Mouse (Mus musculus): ENCODE measurements around the gene Ptma. TPM values are rescaled to one million over a fixed set of nuclear protein-coding genes. Genes with fewer than 3 reads are reported as not detected.

Gene Ptma
- polyA plus RNA-seq, 1 experiment: 749 TPM

DNA sequence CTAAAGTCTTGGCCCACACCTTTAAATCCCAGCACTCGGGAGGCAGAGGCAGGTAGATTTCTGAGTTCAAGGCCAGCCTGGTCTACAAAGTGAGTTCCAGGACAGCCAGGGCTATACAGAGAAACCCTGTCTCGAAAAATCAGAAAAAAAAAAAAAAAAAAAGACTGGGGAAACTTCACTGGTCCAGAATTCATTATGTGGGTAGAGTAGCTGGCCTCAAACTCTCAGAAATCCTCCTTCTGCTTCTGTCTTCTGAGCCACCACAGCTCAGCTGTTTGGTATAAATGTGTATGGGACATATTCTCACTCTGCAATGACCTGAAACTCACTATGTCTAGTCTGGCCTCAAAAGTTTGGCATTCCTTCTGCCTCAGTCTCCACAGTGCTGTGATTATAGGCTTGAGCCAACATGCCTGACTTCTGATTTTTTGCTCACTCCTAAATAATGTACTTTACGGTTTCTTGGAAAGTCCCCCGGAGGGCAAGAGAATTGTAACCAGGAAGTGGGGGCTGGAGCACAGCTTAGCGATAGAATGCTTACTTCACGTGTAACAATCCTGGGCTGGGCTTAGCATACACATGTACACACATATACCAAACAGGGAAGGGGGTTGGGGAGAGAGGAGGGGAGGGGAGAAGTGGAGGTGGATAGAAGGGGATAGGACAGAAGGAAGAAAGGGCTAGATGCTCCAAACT lies 10.7 kb upstream of the Ptma start:
- WGBS: 60% methylated on average over 6 of the region's 6 CpGs
- Histone ChIP-seq H3K36me3 (ENCODE audit: control insufficient read depth, insufficient read depth, low read length) (no peaks in the 10 kb centered on the region), H3K4me3 (ENCODE audit: low read depth, low read length) (no peak overlapping the region), H3K27ac (ENCODE audit: insufficient read depth, low read depth, low read length) (no peak overlapping the region), H3K4me1 (ENCODE audit: control insufficient read depth, insufficient read depth, insufficient read length, low read length) (peaks cover 3% of the 10 kb centered on the region), H3K27me3 (ENCODE audit: control insufficient read depth, insufficient read depth, low read length) (no peaks in the 10 kb centered on the region)
- no peak for TF ChIP-seq POLR2A (IDR thresholded peaks at IDR 0.05; ENCODE audit: low read depth, low read length)
- TF ChIP-seq CTCF (IDR thresholded peaks at IDR 0.05; ENCODE audit: extremely low read depth, insufficient read length, insufficient replicate concordance, low read depth, low read length): no peak

DNA sequence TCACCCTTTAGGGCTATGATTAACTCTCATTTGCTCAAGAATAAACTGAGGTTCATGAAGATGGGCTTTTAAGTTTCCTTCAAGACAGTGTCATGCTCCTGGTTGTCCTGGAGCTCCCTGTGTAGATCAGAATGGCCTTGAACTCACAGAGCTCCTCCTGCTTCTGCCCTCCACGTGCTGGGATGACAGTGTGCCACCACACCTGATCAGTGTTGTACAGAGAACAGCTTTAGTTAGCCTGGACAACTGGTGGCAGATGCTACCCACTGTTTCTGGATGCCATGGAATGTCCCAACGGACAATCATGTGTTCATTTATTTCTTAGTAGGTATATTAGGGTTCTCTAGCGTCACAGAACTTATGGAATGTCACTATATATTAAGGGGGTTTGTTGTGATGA lies 9.4 kb upstream of the Ptma start:
- TF ChIP-seq POLR2A (IDR thresholded peaks at IDR 0.05; ENCODE audit: low read depth, low read length) (no peak), CTCF (IDR thresholded peaks at IDR 0.05; ENCODE audit: extremely low read depth, insufficient read length, insufficient replicate concordance, low read depth, low read length) (no peak)
- H3K4me1 ChIP-seq (ENCODE audit: control insufficient read depth, insufficient read depth, insufficient read length, low read length): peaks cover 3% of the 10 kb centered on the region
- no peaks in the 10 kb centered on the region for H3K36me3 ChIP-seq (ENCODE audit: control insufficient read depth, insufficient read depth, low read length)
- no peak overlapping the region for H3K4me3 ChIP-seq (ENCODE audit: low read depth, low read length)
- H3K27ac ChIP-seq (ENCODE audit: insufficient read depth, low read depth, low read length): no peak overlapping the region
- H3K27me3 ChIP-seq (ENCODE audit: control insufficient read depth, insufficient read depth, low read length): no peaks in the 10 kb centered on the region
- 69% methylated on average over 3 of the region's 3 CpGs for WGBS

DNA sequence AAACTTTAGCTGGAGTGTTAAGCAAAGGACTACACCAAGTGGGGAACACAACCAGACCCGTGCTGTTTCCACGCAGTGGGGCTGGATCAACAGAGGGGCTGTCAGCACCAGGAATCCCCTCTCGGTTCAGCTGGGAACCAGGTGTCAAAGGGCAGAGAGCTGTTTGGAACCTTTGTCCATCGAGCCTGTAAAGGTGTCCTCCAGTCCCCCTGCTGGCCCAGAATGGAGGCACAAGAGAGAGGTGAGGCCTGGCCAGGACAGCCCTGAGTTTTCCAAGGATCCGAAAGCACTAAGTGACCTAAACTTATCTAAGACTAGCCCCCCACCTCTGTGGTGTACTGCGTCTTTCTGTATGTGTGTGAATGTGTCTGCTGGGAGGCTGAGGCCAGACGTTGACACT lies 6.2 kb upstream of the Ptma start:
- Histone ChIP-seq H3K4me1 (ENCODE audit: control insufficient read depth, insufficient read depth, insufficient read length, low read length) (peaks cover 11% of the 10 kb centered on the region), H3K27ac (ENCODE audit: insufficient read depth, low read depth, low read length) (no peak overlapping the region), H3K4me3 (ENCODE audit: low read depth, low read length) (no peak overlapping the region), H3K36me3 (ENCODE audit: control insufficient read depth, insufficient read depth, low read length) (no peaks in the 10 kb centered on the region), H3K27me3 (ENCODE audit: control insufficient read depth, insufficient read depth, low read length) (no peaks in the 10 kb centered on the region)
- WGBS: 47% methylated on average over 7 of the region's 7 CpGs
- peak; percentile 23; the same call in 1 of the 2 replicates for TF ChIP-seq POLR2A (IDR thresholded peaks at IDR 0.05; ENCODE audit: low read depth, low read length)
- TF ChIP-seq CTCF (IDR thresholded peaks at IDR 0.05; ENCODE audit: extremely low read depth, insufficient read length, insufficient replicate concordance, low read depth, low read length): peak; percentile 67; the same call in 1 of the 2 replicates

GRCm38 (mm10) chr1:86522286-86522871 lies 4.1 kb upstream of the Ptma start:
- H3K4me3 ChIP-seq (ENCODE audit: low read depth, low read length): no peak overlapping the region
- WGBS: 67% methylated on average over 7 of the region's 7 CpGs
- H3K27ac ChIP-seq (ENCODE audit: insufficient read depth, low read depth, low read length): no peak overlapping the region
- peaks cover 13% of the 10 kb centered on the region for H3K4me1 ChIP-seq (ENCODE audit: control insufficient read depth, insufficient read depth, insufficient read length, low read length)
- H3K27me3 ChIP-seq (ENCODE audit: control insufficient read depth, insufficient read depth, low read length): no peaks in the 10 kb centered on the region
- H3K36me3 ChIP-seq (ENCODE audit: control insufficient read depth, insufficient read depth, low read length): no peaks in the 10 kb centered on the region
- TF ChIP-seq CTCF (IDR thresholded peaks at IDR 0.05; ENCODE audit: extremely low read depth, insufficient read length, insufficient replicate concordance, low read depth, low read length) (no peak), POLR2A (IDR thresholded peaks at IDR 0.05; ENCODE audit: low read depth, low read length) (no peak)

- TF ChIP-seq CTCF (IDR thresholded peaks at IDR 0.05; ENCODE audit: extremely low read depth, insufficient read length, insufficient replicate concordance, low read depth, low read length): no peak
- TF ChIP-seq POLR2A (IDR thresholded peaks at IDR 0.05; ENCODE audit: low read depth, low read length): no peak
- peaks cover 13% of the 10 kb centered on the region for H3K4me1 ChIP-seq (ENCODE audit: control insufficient read depth, insufficient read depth, insufficient read length, low read length)
- H3K27me3 ChIP-seq (ENCODE audit: control insufficient read depth, insufficient read depth, low read length): no peaks in the 10 kb centered on the region
- H3K27ac ChIP-seq (ENCODE audit: insufficient read depth, low read depth, low read length): 0 out of 2 replicates have a peak overlapping the region, but pooled peaks have one; percentile 63
- no peak overlapping the region for H3K4me3 ChIP-seq (ENCODE audit: low read depth, low read length)
- no peaks in the 10 kb centered on the region for H3K36me3 ChIP-seq (ENCODE audit: control insufficient read depth, insufficient read depth, low read length)
- WGBS: 88% methylated on average over 8 of the region's 8 CpGs
Observed at GRCm38 (mm10) chr1:86523776-86524618, 2.5 kb upstream of the Ptma start.

- Histone ChIP-seq H3K4me3 (ENCODE audit: low read depth, low read length) (peak overlapping the region; percentile 90), H3K27me3 (ENCODE audit: control insufficient read depth, insufficient read depth, low read length) (no peaks in the 10 kb centered on the region), H3K4me1 (ENCODE audit: control insufficient read depth, insufficient read depth, insufficient read length, low read length) (peaks cover 17% of the 10 kb centered on the region), H3K36me3 (ENCODE audit: control insufficient read depth, insufficient read depth, low read length) (peaks cover 4% of the 10 kb centered on the region), H3K27ac (ENCODE audit: insufficient read depth, low read depth, low read length) (peak overlapping the region; percentile 100)
- TF ChIP-seq CTCF (IDR thresholded peaks at IDR 0.05; ENCODE audit: extremely low read depth, insufficient read length, insufficient replicate concordance, low read depth, low read length): peak; percentile 95; the same call in 1 of the 2 replicates
- no peak for TF ChIP-seq POLR2A (IDR thresholded peaks at IDR 0.05; ENCODE audit: low read depth, low read length)
- 3% methylated on average over 53 of the region's 53 CpGs for WGBS
Observed at GRCm38 (mm10) chr1:86524619-86525498, 1.7 kb upstream of the Ptma start.

Data from small intestine, adult 2 months (tissue).